Mouse (Mus musculus) monocyte, adult 5-6 weeks (primary cell): ENCODE measurements around the gene Klk5. TPM values are rescaled to one million over a fixed set of nuclear protein-coding genes. Genes with fewer than 3 reads are reported as not detected.
A peak's percentile ranks its signal among the peaks of the same experiment; 100 is the strongest.

Source experiments
- ATAC-seq: fragments of 153-309, 156-312 bp; replicated peaks from 2 replicates; pipeline ENCODE4 v1.8.0; 2017; ENCODE audit warnings: mild to moderate bottlenecking; ENCODE audit not compliant: low TSS enrichment, insufficient number of reproducible peaks, severe bottlenecking, poor library complexity, low FRiP score
- total RNA-seq: library from RNA; stranded (forward); fragments of 200-1000, 200-491, 200-594 nt; gene quantifications from 3 replicates; pipeline ENCODE4 v1.2.3, GENCODE M21; 2017

Klk5 gene
- total RNA-seq, 1 experiment from 2014 or later, result not detected

- ATAC-seq, result no peak
Measured at GRCm38 (mm10) chr7:43873237-43873636, 31.5 kb downstream of the Klk5 start.

- no peak for ATAC-seq
Measured at GRCm38 (mm10) chr7:43873674-43874073, 31.9 kb downstream of the Klk5 start.

GRCm38 (mm10) chr7:43874868-43875375 is 33.2 kb downstream of the Klk5 start:
- ATAC-seq, result no peak

GRCm38 (mm10) chr7:43876444-43876843 is 34.7 kb downstream of the Klk5 start:
- ATAC-seq, result no peak

- ATAC-seq, result no peak
Measured at GRCm38 (mm10) chr7:43878281-43878680, 36.5 kb downstream of the Klk5 start.

- no peak for ATAC-seq
Measured at GRCm38 (mm10) chr7:43880912-43881311, 39.1 kb downstream of the Klk5 start, which contains the start of gene Klk4. Gene Klk4, plus strand, starts transcription at chr7:43881160.

- no peak for ATAC-seq
Measured at GRCm38 (mm10) chr7:43882346-43882745, 40.6 kb downstream of the Klk5 start.

- no peak for ATAC-seq
Measured at GRCm38 (mm10) chr7:43882811-43883210, 41.0 kb downstream of the Klk5 start.

- no peak for ATAC-seq
Measured at GRCm38 (mm10) chr7:43883547-43883946, 41.8 kb downstream of the Klk5 start.

GRCm38 (mm10) chr7:43891365-43891764 is 49.6 kb downstream of the Klk5 start:
- ATAC-seq, result no peak

GRCm38 (mm10) chr7:43891788-43892187 is 50.0 kb downstream of the Klk5 start:
- no peak for ATAC-seq

GRCm38 (mm10) chr7:43894836-43895235 is 53.1 kb downstream of the Klk5 start:
- ATAC-seq, result peak; percentile 84

Other genes starting within 250 kb of the Klk5 start
- 0.43 TPM in 1 of 3 replicates, not detected in the others for gene Zfp819, start 234.8 kb upstream of the Klk5 start, total RNA-seq
- gene Ceacam18, start 207.3 kb upstream of the Klk5 start, total RNA-seq, result not detected in 3 replicates
- gene Siglece, start 181.8 kb upstream of the Klk5 start, total RNA-seq, result 5.3 to 8.1 TPM (median 5.7 TPM) in 3 replicates
- 3.4 to 6.1 TPM (median 5.4 TPM) in 3 replicates for gene Ctu1, start 170.0 kb upstream of the Klk5 start, total RNA-seq
- not detected in 3 replicates for gene Klk14, start 151.6 kb upstream of the Klk5 start, total RNA-seq
- not detected in 3 replicates for gene Klk13, start 129.4 kb upstream of the Klk5 start, total RNA-seq
- not detected in 3 replicates for gene Klk12, start 73.1 kb upstream of the Klk5 start, total RNA-seq
- gene Klk11, start 67.4 kb upstream of the Klk5 start, total RNA-seq, result not detected in 3 replicates
- not detected in 3 replicates for gene Klk10, start 60.9 kb upstream of the Klk5 start, total RNA-seq
- gene Klk9, start 50.1 kb upstream of the Klk5 start, total RNA-seq, result not detected in 3 replicates
- 4.4 to 5.0 TPM in 2 of 3 replicates, not detected in the other for gene Klk8, start 44.4 kb upstream of the Klk5 start, total RNA-seq
- gene Klk7, start 30.7 kb upstream of the Klk5 start, total RNA-seq, result not detected in 3 replicates
- gene Klk6, start 17.5 kb upstream of the Klk5 start, total RNA-seq, result not detected in 3 replicates
- gene Klk4, start 39.2 kb downstream of the Klk5 start, total RNA-seq, result not detected in 3 replicates
- not detected in 3 replicates for gene Klk15, start 91.8 kb downstream of the Klk5 start, total RNA-seq
- not detected in 3 replicates for gene Klk1b8, start 108.7 kb downstream of the Klk5 start, total RNA-seq
- not detected in 3 replicates for gene Klk1b1, start 124.8 kb downstream of the Klk5 start, total RNA-seq
- not detected in 3 replicates for gene Klk1b9, start 134.1 kb downstream of the Klk5 start, total RNA-seq
- not detected in 3 replicates for gene Klk1b11, start 153.9 kb downstream of the Klk5 start, total RNA-seq
- not detected in 3 replicates for gene Klk1b26, start 170.2 kb downstream of the Klk5 start, total RNA-seq
- 2.3 TPM in 1 of 3 replicates, not detected in the others for gene Klk1b27, start 210.3 kb downstream of the Klk5 start, total RNA-seq